Mouse (Mus musculus): ENCODE measurements around the gene AI661453. TPM values are rescaled to one million over a fixed set of nuclear protein-coding genes. Genes with fewer than 3 reads are reported as not detected.

Gene AI661453
- total RNA-seq, 2 experiments from 2014 or later, result 1.3 to 2.1 TPM

GRCm38 (mm10) chr17:47440359-47440890, 4.0 kb downstream of the AI661453 start:
- no peak for DNase-seq

DNA sequence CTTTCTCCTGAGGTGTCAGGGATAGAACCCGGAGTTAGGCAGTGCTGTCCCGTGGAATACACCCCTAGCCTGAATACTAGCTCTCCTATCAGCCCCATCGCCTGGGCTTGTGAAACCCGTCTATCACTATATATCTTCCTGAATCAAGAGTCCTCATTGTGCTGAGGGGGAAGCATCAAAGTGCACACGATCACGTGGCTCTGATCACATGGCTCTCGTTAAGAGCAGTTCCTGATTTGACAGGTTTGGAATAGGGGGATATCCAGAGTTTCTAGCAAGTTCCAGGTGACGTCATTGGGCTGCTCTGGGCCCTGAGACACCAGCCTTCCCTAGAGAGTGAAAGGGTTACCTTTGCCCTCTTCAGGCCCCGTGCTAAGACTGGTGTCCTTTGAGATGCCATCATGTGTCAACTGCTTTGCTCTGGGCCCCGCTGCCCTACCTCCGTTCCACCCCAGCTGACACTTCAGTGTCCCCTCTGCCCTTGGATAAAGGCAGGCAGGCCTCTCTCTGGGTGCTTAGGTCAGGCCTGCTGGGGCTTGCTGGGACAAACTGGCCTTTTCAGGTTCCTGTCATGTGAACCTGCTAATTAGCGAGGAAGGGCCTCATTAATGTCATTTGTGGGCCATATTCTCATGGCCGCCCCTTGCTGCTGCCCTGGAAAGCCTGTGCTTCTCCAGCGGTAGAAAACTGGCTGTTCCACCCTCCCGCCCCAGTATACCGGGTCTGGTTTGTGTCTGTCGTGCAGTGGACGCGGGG, 5.1 kb downstream of the AI661453 start:
- no peak for DNase-seq

GRCm38 (mm10) chr17:47442271-47442670, 5.9 kb downstream of the AI661453 start:
- DNase-seq, result no peak

DNA sequence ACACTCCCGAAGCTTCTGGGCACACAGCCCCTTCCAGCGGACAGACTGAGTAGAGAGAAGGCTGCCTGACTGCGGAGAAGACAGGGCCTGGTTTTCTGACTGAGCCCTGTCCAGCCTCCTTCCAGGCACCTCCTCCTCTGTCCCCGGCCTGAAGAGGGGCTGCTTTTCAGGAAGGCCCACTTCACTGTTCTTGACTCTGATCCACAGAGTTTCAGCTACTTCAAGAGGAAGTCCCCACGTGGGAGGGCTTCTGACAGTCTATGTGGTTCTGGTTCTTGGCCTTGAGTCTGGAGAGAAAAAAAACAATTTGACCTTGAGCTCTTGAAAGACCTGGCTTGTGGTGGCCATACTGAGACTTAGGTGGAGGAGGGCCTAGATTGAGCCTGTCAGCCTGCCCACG, 7.7 kb downstream of the AI661453 start:
- DNase-seq, result no peak

GRCm38 (mm10) chr17:47445518-47445917, 9.1 kb downstream of the AI661453 start:
- DNase-seq, result no peak

- DNase-seq, result no peak
Observed at GRCm38 (mm10) chr17:47446025-47446424, 9.6 kb downstream of the AI661453 start.

DNA sequence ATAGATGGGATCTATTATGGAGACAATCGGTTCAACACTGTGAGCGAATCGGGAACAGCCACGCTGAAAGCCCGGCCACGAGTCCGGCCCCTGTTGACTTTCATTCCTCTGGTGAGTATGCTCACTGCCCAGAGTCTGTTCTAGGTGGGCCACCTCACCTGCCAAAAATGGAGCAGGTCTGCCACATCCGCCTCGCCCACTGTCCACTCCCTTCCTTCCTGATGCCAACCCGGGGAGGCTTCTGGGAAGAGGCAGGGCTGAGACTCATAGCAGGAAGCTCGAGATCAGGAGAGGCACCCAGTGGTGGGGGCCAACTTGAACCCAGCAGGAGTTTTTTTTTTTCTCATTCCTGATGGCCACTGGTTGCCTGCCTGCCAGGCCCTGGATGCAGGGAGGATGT, 10.1 kb downstream of the AI661453 start:
- DNase-seq, result no peak

GRCm38 (mm10) chr17:47448523-47449372, 12.3 kb downstream of the AI661453 start:
- no peak for DNase-seq

GRCm38 (mm10) chr17:47449432-47449831, 13.0 kb downstream of the AI661453 start:
- no peak for DNase-seq

- no peak for DNase-seq
Observed at GRCm38 (mm10) chr17:47450239-47450638, 13.8 kb downstream of the AI661453 start.

DNA sequence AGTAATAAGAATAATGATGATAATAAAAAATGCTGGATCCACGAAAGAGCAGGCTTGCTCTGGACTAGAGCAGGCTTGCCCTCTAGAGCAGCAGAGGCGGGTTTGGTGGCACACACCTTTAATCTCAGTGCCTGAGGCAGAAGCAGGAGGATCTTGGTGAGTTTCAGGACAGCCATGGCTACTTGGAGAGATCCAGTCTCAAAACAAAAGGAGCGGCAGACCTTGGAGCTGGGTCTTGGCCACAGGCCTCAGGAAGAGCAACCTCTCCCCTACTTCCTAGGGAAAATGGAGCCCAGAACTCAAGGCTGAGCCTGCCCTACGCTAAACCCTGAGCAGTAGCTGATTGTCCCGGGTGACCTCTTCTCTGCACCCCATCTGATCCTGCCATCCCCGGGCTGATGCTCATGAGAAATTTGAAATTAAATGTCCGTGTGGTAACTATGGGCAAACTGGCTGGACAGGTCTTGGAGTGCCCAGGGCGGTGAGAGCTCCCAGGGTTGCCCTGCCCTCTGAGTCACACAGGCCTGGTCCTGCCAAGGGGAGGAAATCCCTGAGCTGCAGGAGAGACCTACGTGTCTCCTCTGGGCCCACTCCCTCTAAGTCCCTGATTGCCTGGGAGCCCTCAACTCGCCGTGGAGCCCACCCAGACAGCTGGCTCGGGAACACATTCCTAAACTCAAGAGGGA, 14.6 kb downstream of the AI661453 start:
- no peak for DNase-seq

GRCm38 (mm10) chr17:47452886-47453285, 16.5 kb downstream of the AI661453 start:
- DNase-seq, result no peak

GRCm38 (mm10) chr17:47454675-47455074, 18.3 kb downstream of the AI661453 start:
- DNase-seq, result peak in 1 of 2 experiments; percentile 30

DNA sequence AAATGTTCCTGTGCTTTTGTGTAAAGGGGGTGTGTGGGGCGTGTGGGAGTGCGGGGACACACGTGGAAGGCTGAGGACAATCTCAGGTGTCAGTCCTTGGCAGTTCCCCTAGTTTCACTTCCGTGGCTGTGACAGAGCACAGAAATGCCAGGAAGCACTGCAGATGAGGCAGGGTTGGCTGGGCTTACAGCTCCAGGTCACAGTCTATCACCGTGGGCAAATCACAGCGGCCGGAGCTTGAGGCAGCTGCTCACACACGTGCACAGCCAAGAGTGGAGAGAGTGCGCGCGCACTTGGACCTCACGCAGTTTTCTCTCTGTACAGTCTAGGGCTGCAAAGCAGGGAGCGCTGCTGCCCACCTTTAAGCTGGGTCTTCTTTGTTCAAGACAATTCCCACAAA, 21.9 kb downstream of the AI661453 start:
- no peak for DNase-seq

DNA sequence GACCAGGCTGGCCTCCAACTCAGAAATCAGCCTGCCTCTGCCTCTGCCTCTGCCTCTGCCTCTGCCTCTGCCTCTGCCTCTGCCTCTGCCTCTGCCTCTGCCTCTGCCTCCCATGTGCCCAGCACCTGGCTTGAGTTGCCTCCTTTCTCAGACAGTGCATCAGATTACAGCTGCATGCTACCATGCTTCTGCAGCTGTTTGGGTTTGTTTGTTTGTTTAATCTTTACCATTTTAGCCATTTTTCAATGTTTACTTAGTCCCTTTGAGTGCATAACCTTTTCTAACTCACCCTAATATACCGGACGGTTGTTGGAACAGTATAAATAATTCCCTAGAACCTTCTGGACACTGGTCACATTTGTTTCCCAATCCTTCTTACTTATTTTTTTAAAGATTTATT, 22.5 kb downstream of the AI661453 start:
- no peak for DNase-seq

DNA sequence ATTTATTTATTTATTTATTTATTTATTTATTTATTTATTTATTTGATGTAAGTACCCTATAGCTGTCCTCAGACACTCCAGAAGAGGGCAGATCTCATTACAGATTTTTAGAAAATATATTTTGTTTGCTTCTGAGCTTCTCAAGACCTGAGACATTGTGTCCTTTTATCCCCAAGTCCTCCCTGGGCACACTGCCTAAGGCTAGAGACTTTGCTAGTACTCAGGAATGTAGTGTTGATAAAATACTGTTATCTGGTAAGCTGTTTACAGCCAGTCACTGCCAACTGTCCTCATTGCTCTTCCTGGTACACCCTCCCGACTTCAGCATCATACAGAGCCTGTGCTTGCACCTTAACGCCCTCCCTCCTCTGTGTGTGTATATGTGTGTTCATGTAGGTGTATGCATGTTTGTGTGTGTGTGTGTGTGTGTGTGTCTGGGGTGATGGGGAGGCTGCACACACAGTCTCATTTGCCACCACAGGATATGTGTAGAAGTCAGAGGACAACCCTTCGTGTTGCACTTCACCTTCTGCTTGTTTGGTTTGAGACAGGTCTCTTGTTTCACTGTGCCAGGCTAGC, 23.0 kb downstream of the AI661453 start:
- no peak for DNase-seq

- DNase-seq, result no peak
Observed at GRCm38 (mm10) chr17:47461688-47462087, 25.3 kb downstream of the AI661453 start.

DNA sequence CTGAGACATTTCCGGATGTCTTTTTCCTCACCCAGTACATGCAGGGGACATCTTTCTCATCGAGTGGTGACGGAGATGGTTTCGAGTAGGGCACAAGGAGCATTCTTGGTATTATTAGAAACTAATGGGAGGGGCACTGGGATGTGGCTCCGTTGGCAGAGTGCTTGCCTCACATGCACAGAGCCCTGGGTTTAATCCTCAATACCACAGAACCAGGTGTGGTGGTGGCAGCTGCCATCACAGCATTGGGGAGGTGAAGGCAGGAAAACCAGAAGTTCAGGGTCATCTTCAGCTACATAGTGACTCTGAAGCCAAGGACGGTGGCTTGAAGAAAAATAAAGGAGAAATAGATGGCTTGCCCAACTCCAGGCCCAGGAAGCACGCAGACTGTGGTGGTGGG, 25.8 kb downstream of the AI661453 start:
- no peak for DNase-seq

- DNase-seq, result no peak
Observed at GRCm38 (mm10) chr17:47462728-47463388, 26.4 kb downstream of the AI661453 start.

- DNase-seq, result no peak
Observed at GRCm38 (mm10) chr17:47464248-47464965, 28.0 kb downstream of the AI661453 start.

DNA sequence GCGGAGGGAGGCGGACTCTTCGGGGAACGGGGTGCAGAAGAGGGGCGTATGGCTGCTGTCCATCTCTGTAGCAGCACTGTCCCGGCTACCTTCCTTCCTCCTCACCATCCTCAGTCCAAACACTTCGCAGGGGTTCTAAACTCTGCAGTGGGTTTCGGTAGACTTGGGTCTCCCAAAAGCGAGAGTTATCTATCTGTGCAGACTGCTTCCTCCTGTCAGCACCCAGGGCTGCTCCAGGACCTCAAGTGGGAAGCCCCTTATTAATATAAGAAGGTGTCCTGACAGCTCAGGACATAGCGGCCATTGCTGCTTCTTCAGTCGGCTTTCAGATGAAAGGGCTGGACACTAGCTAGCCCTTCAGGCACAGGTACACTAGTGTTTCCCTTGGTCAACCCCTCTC, 28.6 kb downstream of the AI661453 start:
- DNase-seq, result no peak
